In genomic region chr19:24898737-24899577, GRCm38 (mm10) we compare ENCODE assay signal across 8 mouse cellular contexts. TPM values are rescaled to one million over a fixed set of nuclear protein-coding genes. Genes with fewer than 3 reads are reported as not detected.
A peak's percentile ranks its signal among the peaks of the same experiment; 100 is the strongest.
DNase-seq lines count a peak whose midpoint lies in the region; ATAC-seq lines count a peak whose summit lies in the region.

No protein-coding gene starts in this region.

- H3K9ac ChIP-seq in hindbrain, embryonic 14.5 days: no peak overlapping the region
- H3K9ac ChIP-seq in midbrain, embryonic 15.5 days: no peak overlapping the region

- H3K36me3 ChIP-seq in hindbrain, embryonic 14.5 days (replicated peaks; ENCODE audit: control insufficient read depth, insufficient read depth): no peaks in the 10 kb centered on the region
- H3K36me3 ChIP-seq in midbrain, embryonic 15.5 days (replicated peaks): no peaks in the 10 kb centered on the region

- no peak overlapping the region for H3K27ac ChIP-seq in hindbrain, embryonic 14.5 days
- no peak overlapping the region for H3K27ac ChIP-seq in midbrain, embryonic 15.5 days

- peak; percentile 27 for DNase-seq in kidney, adult 18-20 months
- DNase-seq in kidney, adult 11 months: no peak
- DNase-seq in embryo, embryonic 10.5 days (ENCODE audit: low spot score): peak; percentile 58
- peak; percentile 55 for DNase-seq in hindbrain, embryonic 14.5 days (ENCODE audit: low spot score)
- no peak for DNase-seq in adrenal gland, postnatal 36 days
- no peak for DNase-seq in cerebellum, adult 9-11 months
- DNase-seq in layer of hippocampus, adult 9-10 months (ENCODE audit: low spot score): no peak

- WGBS in hindbrain, embryonic 14.5 days: 3% methylated on average over 34 of the region's 34 CpGs
- whole genome bisulfite sequencing in midbrain, embryonic 15.5 days: 2% methylated on average over 34 of the region's 34 CpGs

- no peak for ATAC-seq in hindbrain, embryonic 14.5 days (ENCODE audit: low FRiP score)
- no peak for ATAC-seq in midbrain, embryonic 15.5 days (replicated peaks)

- peak overlapping the region; percentile 34 for H3K4me3 ChIP-seq in hindbrain, embryonic 14.5 days (replicated peaks; ENCODE audit: low read length)
- H3K4me3 ChIP-seq in midbrain, embryonic 15.5 days: peak overlapping the region; percentile 36

- peak overlapping the region; percentile 58 for H3K4me2 ChIP-seq in hindbrain, embryonic 14.5 days (replicated peaks)
- H3K4me2 ChIP-seq in midbrain, embryonic 15.5 days: peak overlapping the region; percentile 62

- no peaks in the 10 kb centered on the region for H3K9me3 ChIP-seq in hindbrain, embryonic 14.5 days (ENCODE audit: control insufficient read depth, low read length)
- no peaks in the 10 kb centered on the region for H3K9me3 ChIP-seq in midbrain, embryonic 15.5 days

- H3K4me1 ChIP-seq in hindbrain, embryonic 14.5 days (replicated peaks; ENCODE audit: control insufficient read depth, insufficient read depth, low read length): peaks cover 17% of the 10 kb centered on the region; the same call in 1 of the 2 replicates
- H3K4me1 ChIP-seq in midbrain, embryonic 15.5 days: peaks cover 30% of the 10 kb centered on the region

- H3K27me3 ChIP-seq in hindbrain, embryonic 14.5 days (ENCODE audit: control insufficient read depth, insufficient read depth, low read length): peaks cover 77% of the 10 kb centered on the region
- H3K27me3 ChIP-seq in midbrain, embryonic 15.5 days (replicated peaks): peaks cover 75% of the 10 kb centered on the region

RNA-seq across cellular contexts. Expression of gene Foxd4, which starts 2.0 kb away (rescaled TPM):
- 0.13 and 0.23 TPM in 2 replicates for polyA plus RNA-seq in hindbrain, embryonic 14.5 days (2014; fragmentation: Nextera tagmentation; extraction: Ambion mirVana)
- polyA plus RNA-seq in midbrain, embryonic 15.5 days (2015; fragmentation: Nextera tagmentation; extraction: Ambion mirVana): 0.17 TPM in 1 of 2 replicates, not detected in the other
- not detected for total RNA-seq in adrenal gland, postnatal 36 days (2021)

RNA-seq across cellular contexts. Expression of gene Gm10053, which starts 23.5 kb away (rescaled TPM):
- polyA plus RNA-seq in hindbrain, embryonic 14.5 days (2014; fragmentation: Nextera tagmentation; extraction: Ambion mirVana): 296 and 310 TPM in 2 replicates
- 234 and 246 TPM in 2 replicates for polyA plus RNA-seq in midbrain, embryonic 15.5 days (2015; fragmentation: Nextera tagmentation; extraction: Ambion mirVana)
- 100 to 1,000 TPM; 257 to 298 TPM for total RNA-seq in adrenal gland, postnatal 36 days (2021)

RNA-seq across cellular contexts. Expression of gene Pgm5, which starts 37.3 kb away (rescaled TPM):
- 1.1 and 1.5 TPM in 2 replicates for polyA plus RNA-seq in hindbrain, embryonic 14.5 days (2014; fragmentation: Nextera tagmentation; extraction: Ambion mirVana)
- polyA plus RNA-seq in midbrain, embryonic 15.5 days (2015; fragmentation: Nextera tagmentation; extraction: Ambion mirVana): 0.44 and 0.74 TPM in 2 replicates
- total RNA-seq in adrenal gland, postnatal 36 days (2021): 10 to 100 TPM; 55.1 to 93.2 TPM

Comparison
In these comparisons a context has a peak if more than half of its experiments do, and no peak if none do; other contexts are left out.
1. DNase-seq: peak in kidney, adult 18-20 months (single experiment), embryo, embryonic 10.5 days (single experiment) and hindbrain, embryonic 14.5 days (single experiment); none in kidney, adult 11 months (single experiment), adrenal gland, postnatal 36 days (0 of 2), cerebellum, adult 9-11 months (single experiment) and layer of hippocampus, adult 9-10 months (single experiment).